8 mouse cellular contexts compared by ENCODE assay signal in genomic region chr14:87141777-87142176, GRCm38 (mm10). TPM values are rescaled to one million over a fixed set of nuclear protein-coding genes. Genes with fewer than 3 reads are reported as not detected.
DNase-seq lines count a peak whose midpoint lies in the region; ATAC-seq and TF ChIP-seq lines count a peak whose summit lies in the region.

No protein-coding gene starts in this region.

- H3K36me3 ChIP-seq in embryonic facial prominence, embryonic 12.5 days, result no peaks in the 10 kb centered on the region

- peak; percentile 10 for DNase-seq in Patski (ENCODE audit: low read depth, low spot score)
- DNase-seq in kidney, adult 9 months, result peak; percentile 11
- DNase-seq in lung, postnatal 10 days, result peak; percentile 13
- DNase-seq in embryo, embryonic 10.5 days (ENCODE audit: low spot score), result no peak
- DNase-seq in left cerebral cortex, postnatal 25 days (ENCODE audit: low spot score in 2 of 2), result no peak
- DNase-seq in yolk sac, embryonic 10.5 days (ENCODE audit: low spot score), result no peak

- no peaks in the 10 kb centered on the region for H3K27me3 ChIP-seq in Patski
- no peaks in the 10 kb centered on the region for H3K27me3 ChIP-seq in embryonic facial prominence, embryonic 12.5 days

- no peak overlapping the region for H3K27ac ChIP-seq in embryonic facial prominence, embryonic 12.5 days

- peak; percentile 10 for ATAC-seq in Patski
- no peak for ATAC-seq in embryonic facial prominence, embryonic 12.5 days (ENCODE audit: insufficient number of reproducible peaks, insufficient read depth, low FRiP score, low TSS enrichment)
- ATAC-seq in activated CD4-positive, CD25-positive, alpha-beta regulatory T cell, adult 4 months, result no peak

- H3K4me3 ChIP-seq in embryonic facial prominence, embryonic 12.5 days, result 0 out of 2 replicates have a peak overlapping the region, but pooled peaks have one; percentile 75

- no peak for TF ChIP-seq CTCF in Patski (IDR thresholded peaks at IDR 0.05)

- in situ Hi-C loops in Patski (cut with MboI; ENCODE audit: low pct_unique_long_range_greater_than_20kb), result no loop called here

- H3K9ac ChIP-seq in embryonic facial prominence, embryonic 12.5 days, result no peak overlapping the region

- POLR2A ChIA-PET in Patski (lab: Charles Lee), result no interaction called here

- intact Hi-C loops in left cerebral cortex, postnatal 25 days (cut with DNase I), result no loop called here

- CTCF ChIA-PET in Patski (lab: Charles Lee), result interaction anchor here (1.4 kb wide), 1 partner anchor 13 kb away, joined by 3 read pairs; no protein-coding TSS in a partner anchor

- no peaks in the 10 kb centered on the region for H3K4me1 ChIP-seq in embryonic facial prominence, embryonic 12.5 days

- peak overlapping the region; percentile 79 for H3K4me2 ChIP-seq in embryonic facial prominence, embryonic 12.5 days (replicated peaks)

- no peaks in the 10 kb centered on the region for H3K9me3 ChIP-seq in embryonic facial prominence, embryonic 12.5 days

- 71% methylated on average over 11 of the region's 11 CpGs for WGBS in embryonic facial prominence, embryonic 12.5 days

RNA-seq across cellular contexts. Expression of gene Diaph3, which starts 0.7 kb away (rescaled TPM):
- 25.5 TPM for polyA plus RNA-seq in Patski (2021)
- polyA plus RNA-seq in embryonic facial prominence, embryonic 12.5 days (2016; fragmentation: Nextera tagmentation; extraction: Ambion mirVana), result 12.8 and 13.3 TPM in 2 replicates
- total RNA-seq in left cerebral cortex, postnatal 25 days (2021), result 1 to 10 TPM; 5.0 to 5.1 TPM
- 10 to 100 TPM in 1 of 2 experiments, 1 to 10 TPM in 1; 7.2 to 10.2 TPM for polyA plus RNA-seq in activated CD4-positive, CD25-positive, alpha-beta regulatory T cell, adult 4 months (2017; shearing (Covaris generic))

Comparison
In these comparisons a context has a peak if more than half of its experiments do, and no peak if none do; other contexts are left out.
1. DNase-seq: peak in Patski (single experiment), kidney, adult 9 months (single experiment) and lung, postnatal 10 days (single experiment); none in embryo, embryonic 10.5 days (single experiment), left cerebral cortex, postnatal 25 days (0 of 2) and yolk sac, embryonic 10.5 days (single experiment).